8 mouse cellular contexts compared by ENCODE assay signal in genomic region chr10:68191691-68192380, GRCm38 (mm10).
DNase-seq lines count a peak whose midpoint lies in the region; ATAC-seq and TF ChIP-seq lines count a peak whose summit lies in the region.

No protein-coding gene starts in this region.

- peak; percentile 35 for DNase-seq in gastrocnemius, adult 18-20 months (ENCODE audit: low spot score)
- no peak for DNase-seq in gastrocnemius, postnatal 25 days
- DNase-seq in MN1 (ENCODE audit: low spot score) = peak; percentile 59
- peak; percentile 71 for DNase-seq in kidney, adult 2 months
- peak; percentile 64 to 66 for DNase-seq in lung, adult 18-20 months
- peak; percentile 67 for DNase-seq in right cerebral cortex, postnatal 4 days

- H3K27ac ChIP-seq in embryonic facial prominence, embryonic 12.5 days = no peak overlapping the region
- H3K27ac ChIP-seq in heart, embryonic 12.5 days (ENCODE audit: poor library complexity, severe bottlenecking) = 0 out of 2 replicates have a peak overlapping the region, but pooled peaks have one; percentile 65
- peak overlapping the region; percentile 76 for H3K27ac ChIP-seq in kidney, adult 2 months (ENCODE audit: insufficient read depth, low read depth, low read length)

- TF ChIP-seq POLR2A in kidney, adult 2 months (IDR thresholded peaks at IDR 0.05; ENCODE audit: low read depth, low read length) = no peak

- H3K9ac ChIP-seq in embryonic facial prominence, embryonic 12.5 days = no peak overlapping the region
- no peak overlapping the region for H3K9ac ChIP-seq in heart, embryonic 12.5 days

- no peak for ATAC-seq in embryonic facial prominence, embryonic 12.5 days (ENCODE audit: insufficient number of reproducible peaks, insufficient read depth, low FRiP score, low TSS enrichment)
- ATAC-seq in heart, embryonic 12.5 days (ENCODE audit: insufficient number of reproducible peaks, low FRiP score) = no peak

- H3K36me3 ChIP-seq in embryonic facial prominence, embryonic 12.5 days = no peaks in the 10 kb centered on the region; the same call in 1 of the 2 replicates
- H3K36me3 ChIP-seq in heart, embryonic 12.5 days = peaks cover under 1% of the 10 kb centered on the region; the same call in 1 of the 2 replicates
- H3K36me3 ChIP-seq in kidney, adult 2 months (ENCODE audit: control insufficient read depth, insufficient read depth, low read length) = no peaks in the 10 kb centered on the region

- H3K27me3 ChIP-seq in embryonic facial prominence, embryonic 12.5 days = no peaks in the 10 kb centered on the region
- no peaks in the 10 kb centered on the region for H3K27me3 ChIP-seq in heart, embryonic 12.5 days (replicated peaks)
- no peaks in the 10 kb centered on the region for H3K27me3 ChIP-seq in kidney, adult 2 months (replicated peaks; ENCODE audit: control insufficient read depth, insufficient read depth, low read length)

- H3K9me3 ChIP-seq in embryonic facial prominence, embryonic 12.5 days = no peaks in the 10 kb centered on the region
- H3K9me3 ChIP-seq in heart, embryonic 12.5 days (replicated peaks) = no peaks in the 10 kb centered on the region

- no peak overlapping the region for H3K4me3 ChIP-seq in embryonic facial prominence, embryonic 12.5 days
- H3K4me3 ChIP-seq in heart, embryonic 12.5 days = no peak overlapping the region
- peak overlapping the region; percentile 36; the same call in 1 of the 2 replicates for H3K4me3 ChIP-seq in kidney, adult 2 months (ENCODE audit: insufficient read depth, low read depth, low read length)

- H3K4me2 ChIP-seq in embryonic facial prominence, embryonic 12.5 days (replicated peaks) = 0 out of 2 replicates have a peak overlapping the region, but pooled peaks have one; percentile 11
- peak overlapping the region; percentile 51 for H3K4me2 ChIP-seq in heart, embryonic 12.5 days

- peaks cover 25% of the 10 kb centered on the region for H3K4me1 ChIP-seq in embryonic facial prominence, embryonic 12.5 days
- H3K4me1 ChIP-seq in heart, embryonic 12.5 days (replicated peaks) = peaks cover 18% of the 10 kb centered on the region
- peaks cover 6% of the 10 kb centered on the region for H3K4me1 ChIP-seq in kidney, adult 2 months (ENCODE audit: control insufficient read depth, insufficient read depth, low read length)

- TF ChIP-seq CTCF in kidney, adult 2 months (conservative IDR thresholded peaks at IDR 0.05; ENCODE audit: insufficient read depth, insufficient read length, low read depth, low read length) = no peak

- 35% methylated on average over 13 of the region's 13 CpGs for WGBS in embryonic facial prominence, embryonic 12.5 days
- WGBS in heart, embryonic 12.5 days = 39% methylated on average over 13 of the region's 13 CpGs
- 11% methylated on average over 13 of the region's 13 CpGs for WGBS in kidney, adult 2 months
